Mouse (Mus musculus): ENCODE results near the gene Slc9a9.

DNA sequence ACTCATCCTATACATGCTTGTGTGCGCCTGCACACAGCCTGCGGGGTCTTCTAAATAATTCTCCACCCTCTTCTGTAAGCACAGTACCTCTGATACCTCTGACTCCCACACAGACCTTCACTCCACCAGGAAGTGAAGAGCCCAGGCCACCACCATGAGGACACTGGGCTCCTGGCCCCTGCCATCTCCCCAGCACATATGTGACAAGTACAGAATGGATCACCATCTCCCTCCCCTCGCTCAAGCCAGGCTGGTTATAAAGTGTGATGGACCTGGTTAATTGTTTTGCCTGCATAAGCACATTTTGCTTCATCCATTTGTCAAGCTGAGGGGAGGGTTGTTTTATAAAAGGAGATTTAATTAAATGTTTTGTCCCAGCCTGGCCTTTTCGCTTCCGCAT is 408.2 kb downstream of the Slc9a9 start:
- TF ChIP-seq CTCF (IDR thresholded peaks at IDR 0.05; ENCODE audit: low read depth) (no peak), EP300 (IDR thresholded peaks at IDR 0.05; ENCODE audit: low read depth) (no peak)
